ENCODE assay signal across 8 mouse cellular contexts in genomic region chr8:78508719-78509272, GRCm38 (mm10). TPM values are rescaled to one million over a fixed set of nuclear protein-coding genes. Genes with fewer than 3 reads are reported as not detected.
DNase-seq lines count a peak whose midpoint lies in the region; ATAC-seq and TF ChIP-seq lines count a peak whose summit lies in the region.

Rbmxl1 (minus strand) TSS chr8:78508898.

- no peaks in the 10 kb centered on the region for H3K27me3 ChIP-seq in hindbrain, postnatal 0 days (ENCODE audit: insufficient read depth, low read length)

- H3K27ac ChIP-seq in hindbrain, postnatal 0 days, result peak within 1 kb of the TSS; percentile 98
- peak within 1 kb of the TSS; percentile 97 for H3K27ac ChIP-seq in left cerebral cortex, adult 2 months

- H3K9me3 ChIP-seq in hindbrain, postnatal 0 days (ENCODE audit: low read length), result no peaks in the 10 kb centered on the region

- WGBS in hindbrain, postnatal 0 days, result under 1% methylated on average over 70 of the region's 70 CpGs

- H3K9ac ChIP-seq in hindbrain, postnatal 0 days (replicated peaks; ENCODE audit: low read length), result peak within 1 kb of the TSS; percentile 98

- H3K4me3 ChIP-seq in hindbrain, postnatal 0 days (ENCODE audit: low read length), result peak within 1 kb of the TSS; percentile 89
- H3K4me3 ChIP-seq in left cerebral cortex, adult 2 months, result peak within 1 kb of the TSS; percentile 63

- peak; percentile 83 for DNase-seq in T-cell, adult 2 months (ENCODE audit: low spot score)
- DNase-seq in cerebellum, postnatal 36 days, result peak; percentile 93 to 94
- DNase-seq in gastrocnemius, adult 18-20 months (ENCODE audit: low spot score), result peak; percentile 90
- peak; percentile 96 for DNase-seq in hindbrain, postnatal 0 days (ENCODE audit: low spot score)
- peak; percentile 90 to 93 for DNase-seq in left cerebral cortex, adult 2 months (ENCODE audit: extremely low spot score in 1 of 2, low spot score in 2 of 2)
- DNase-seq in right cerebral cortex, adult 2 months (ENCODE audit: low spot score in 2 of 2), result peak; percentile 91 to 92
- DNase-seq in urinary bladder, postnatal 14 days (ENCODE audit: low spot score), result peak; percentile 94

- peak within 1 kb of the TSS; percentile 92 for H3K4me2 ChIP-seq in hindbrain, postnatal 0 days (ENCODE audit: low read depth, low read length)

- 0 out of 2 replicates have a peak, but pooled peaks cover 8% of the 10 kb centered on the region for H3K4me1 ChIP-seq in hindbrain, postnatal 0 days (ENCODE audit: insufficient read depth, low read length)

- no peak for TF ChIP-seq CTCF in hindbrain, postnatal 0 days (IDR thresholded peaks at IDR 0.05; ENCODE audit: low read depth)
- TF ChIP-seq CTCF in left cerebral cortex, adult 2 months (IDR thresholded peaks at IDR 0.05), result no peak; the same call in 1 of the 2 replicates

- intact Hi-C loops in left cerebral cortex, adult 2 months (cut with DNase I), result loop anchor here (2.0 kb wide), 1 partner anchor 134 kb away; no protein-coding TSS in a partner anchor

- ATAC-seq in hindbrain, postnatal 0 days, result peak; percentile 93
- peak; percentile 87 for ATAC-seq in megakaryocyte, adult 5-6 weeks (ENCODE audit: poor library complexity, severe bottlenecking)

- H3K36me3 ChIP-seq in hindbrain, postnatal 0 days (ENCODE audit: insufficient read depth, low read length), result no peaks in the 10 kb centered on the region

RNA-seq across cellular contexts. Expression of gene Rbmxl1, which starts in this region (rescaled TPM):
- total RNA-seq in gastrocnemius, adult 18-20 months (2021), result 10 to 100 TPM; 11.1 to 12.0 TPM
- 64.6 and 71.3 TPM in 2 replicates for total RNA-seq in hindbrain, postnatal 0 days (2014; rRNA removed)
- 139 and 144 TPM in 2 replicates for polyA plus RNA-seq in hindbrain, postnatal 0 days (2015; fragmentation: Nextera tagmentation; extraction: Ambion mirVana)
- total RNA-seq in left cerebral cortex, adult 2 months (2021), result 10 to 100 TPM; 52.4 to 54.2 TPM
- 94.5 and 107 TPM in 2 replicates for total RNA-seq in megakaryocyte, adult 5-6 weeks (2015)
- 82.4 and 87.4 TPM in 2 replicates for total RNA-seq in megakaryocyte, adult 5-6 weeks (2017)

Comparison
In these comparisons a context has a peak if more than half of its experiments do, and no peak if none do; other contexts are left out.
1. Peak in every context shown above with its lines: DNase-seq, ATAC-seq, H3K4me3 ChIP-seq and H3K27ac ChIP-seq.